Mouse (Mus musculus) lung, embryonic 15.5 days (tissue): Measurements from ENCODE around the gene Rbx1. TPM values are rescaled to one million over a fixed set of nuclear protein-coding genes. Genes with fewer than 3 reads are reported as not detected.

Experiments used
- ATAC-seq: fragments of 200-750 bp; cut with Nextera tagmentation; 2 replicates; pipeline ENCODE4 v1.8.0; 2017; ENCODE audit warnings: moderate number of reproducible peaks, borderline replicate concordance; ENCODE audit not compliant: low FRiP score, low TSS enrichment; ENCODE audit errors: extremely low read depth
- H3K27ac ChIP-seq: fragments of 300-500 bp; sonication (generic); 2 replicates; pipeline ENCODE4 v1.5.1; 2015; ENCODE audit warnings: moderate library complexity, mild to moderate bottlenecking, inconsistent platforms
- H3K27me3 ChIP-seq: fragments of 300-500 bp; sonication (generic); 2 replicates; pipeline ENCODE4 v1.6.1; 2015; ENCODE audit warnings: inconsistent platforms
- H3K36me3 ChIP-seq: fragments of 300-500 bp; sonication (generic); 2 replicates; pipeline ENCODE4 v1.6.1; 2015; ENCODE audit warnings: inconsistent platforms
- H3K4me1 ChIP-seq: fragments of 300-500 bp; sonication (generic); 2 replicates; pipeline ENCODE4 v1.6.1; 2015; ENCODE audit warnings: inconsistent platforms
- H3K4me2 ChIP-seq: fragments of 300-500 bp; sonication (generic); 2 replicates; pipeline ENCODE4 v1.6.1; 2015; ENCODE audit warnings: inconsistent platforms, mild to moderate bottlenecking, moderate library complexity
- H3K4me3 ChIP-seq: fragments of 300-500 bp; sonication (generic); 2 replicates; pipeline ENCODE4 v1.5.1; 2015; ENCODE audit warnings: mild to moderate bottlenecking, inconsistent platforms
- H3K9ac ChIP-seq: fragments of 300-500 bp; sonication (generic); 2 replicates; pipeline ENCODE4 v1.6.1; 2015; ENCODE audit warnings: inconsistent platforms
- H3K9me3 ChIP-seq: fragments of 300-500 bp; sonication (generic); 2 replicates; pipeline ENCODE4 v1.6.1; 2016; ENCODE audit warnings: inconsistent platforms
- WGBS: fragments of 180-500 bp; shearing (Covaris S2); methylation state at CpG from one replicate; pipeline ENCODE4 v1.1.7; 2015; 5-methylcytosine and 5-hydroxymethylcytosine counted together
- polyA plus RNA-seq: library from polyadenylated mRNA; unstranded; fragments of >200 nt; fragmentation: Nextera tagmentation; extraction: Ambion mirVana; gene quantifications from 2 replicates; pipeline ENCODE4 v1.2.1, GENCODE M21; 2015

The Rbx1 gene
- polyA plus RNA-seq, 1 experiment from 2014 or later: 458 TPM

GRCm38 (mm10) chr15:81503466-81503865 lies 37.4 kb downstream of the Rbx1 start:
- WGBS: 84% methylated on average over 2 of the region's 2 CpGs
- no peak overlapping the region for H3K4me3 ChIP-seq
- ATAC-seq: no peak

GRCm38 (mm10) chr15:81503995-81504394 lies 37.9 kb downstream of the Rbx1 start:
- 91% methylated on average over 2 of the region's 2 CpGs for whole genome bisulfite sequencing

More at GRCm38 (mm10) chr15:81503466-81503865, 37.4 kb downstream of the Rbx1 start:
- Histone ChIP-seq H3K36me3 (no peaks in the 10 kb centered on the region), H3K27ac (no peak overlapping the region), H3K4me2 (no peak overlapping the region), H3K4me1 (no peaks in the 10 kb centered on the region), H3K9me3 (no peaks in the 10 kb centered on the region), H3K27me3 (no peaks in the 10 kb centered on the region), H3K9ac (no peak overlapping the region)

GRCm38 (mm10) chr15:81507201-81507600 lies 41.1 kb downstream of the Rbx1 start:
- Histone ChIP-seq H3K9me3 (no peaks in the 10 kb centered on the region), H3K27me3 (no peaks in the 10 kb centered on the region), H3K4me1 (peaks cover 11% of the 10 kb centered on the region; the same call in 1 of the 2 replicates), H3K4me2 (no peak overlapping the region), H3K27ac (no peak overlapping the region), H3K4me3 (no peak overlapping the region), H3K9ac (no peak overlapping the region), H3K36me3 (no peaks in the 10 kb centered on the region)
- ATAC-seq: no peak

More at GRCm38 (mm10) chr15:81503995-81504394, 37.9 kb downstream of the Rbx1 start:
- Histone ChIP-seq H3K27me3 (no peaks in the 10 kb centered on the region), H3K27ac (no peak overlapping the region), H3K36me3 (no peaks in the 10 kb centered on the region), H3K4me1 (no peaks in the 10 kb centered on the region), H3K4me3 (no peak overlapping the region), H3K9ac (no peak overlapping the region), H3K9me3 (no peaks in the 10 kb centered on the region), H3K4me2 (no peak overlapping the region)
- no peak for ATAC-seq

- Histone ChIP-seq H3K9ac (no peak overlapping the region), H3K36me3 (no peaks in the 10 kb centered on the region), H3K4me2 (no peak overlapping the region), H3K4me3 (no peak overlapping the region), H3K4me1 (peaks cover 25% of the 10 kb centered on the region), H3K27ac (0 out of 2 replicates have a peak overlapping the region, but pooled peaks have one; percentile 90), H3K9me3 (no peaks in the 10 kb centered on the region), H3K27me3 (no peaks in the 10 kb centered on the region)
- no peak for ATAC-seq
- 73% methylated on average over 4 of the region's 4 CpGs for WGBS
Measured at GRCm38 (mm10) chr15:81510621-81511020, 44.5 kb downstream of the Rbx1 start.

GRCm38 (mm10) chr15:81511601-81512261 lies 45.6 kb downstream of the Rbx1 start:
- no peaks in the 10 kb centered on the region for H3K36me3 ChIP-seq
- peak overlapping the region; percentile 90 for H3K27ac ChIP-seq
- H3K4me2 ChIP-seq: peak overlapping the region; percentile 60
- peaks cover 25% of the 10 kb centered on the region for H3K4me1 ChIP-seq
- H3K27me3 ChIP-seq: no peaks in the 10 kb centered on the region
- peak overlapping the region; percentile 37 for H3K4me3 ChIP-seq
- H3K9me3 ChIP-seq: no peaks in the 10 kb centered on the region
- 9% methylated on average over 21 of the region's 21 CpGs for WGBS
- H3K9ac ChIP-seq: peak overlapping the region; percentile 29; the same call in 1 of the 2 replicates
- peak; percentile 55 for ATAC-seq

GRCm38 (mm10) chr15:81514111-81514971 lies 48.2 kb downstream of the Rbx1 start:
- ATAC-seq: peak; percentile 86
- Histone ChIP-seq H3K9ac (peak overlapping the region; percentile 35), H3K4me1 (peaks cover 25% of the 10 kb centered on the region), H3K27me3 (no peaks in the 10 kb centered on the region), H3K4me3 (peak overlapping the region; percentile 30), H3K27ac (peak overlapping the region; percentile 60), H3K36me3 (no peaks in the 10 kb centered on the region), H3K9me3 (no peaks in the 10 kb centered on the region), H3K4me2 (peak overlapping the region; percentile 65)
- WGBS: 8% methylated on average over 18 of the region's 18 CpGs

GRCm38 (mm10) chr15:81515221-81515620 lies 49.1 kb downstream of the Rbx1 start:
- Histone ChIP-seq H3K9ac (no peak overlapping the region), H3K9me3 (no peaks in the 10 kb centered on the region), H3K36me3 (no peaks in the 10 kb centered on the region), H3K4me1 (peaks cover 25% of the 10 kb centered on the region), H3K27me3 (no peaks in the 10 kb centered on the region), H3K4me2 (no peak overlapping the region), H3K4me3 (no peak overlapping the region), H3K27ac (no peak overlapping the region)
- ATAC-seq: no peak
- WGBS: 71% methylated on average over 3 of the region's 3 CpGs

- Histone ChIP-seq H3K36me3 (no peaks in the 10 kb centered on the region), H3K9me3 (no peaks in the 10 kb centered on the region), H3K4me2 (no peak overlapping the region), H3K27ac (no peak overlapping the region), H3K4me3 (no peak overlapping the region), H3K9ac (no peak overlapping the region), H3K27me3 (no peaks in the 10 kb centered on the region), H3K4me1 (peaks cover 14% of the 10 kb centered on the region)
- 37% methylated on average over 6 of the region's 6 CpGs for WGBS
- ATAC-seq: no peak
Measured at GRCm38 (mm10) chr15:81518031-81518430, 51.9 kb downstream of the Rbx1 start.

GRCm38 (mm10) chr15:81518761-81519160 lies 52.7 kb downstream of the Rbx1 start:
- Histone ChIP-seq H3K4me3 (no peak overlapping the region), H3K36me3 (no peaks in the 10 kb centered on the region), H3K4me1 (peaks cover 13% of the 10 kb centered on the region), H3K27ac (no peak overlapping the region), H3K4me2 (no peak overlapping the region), H3K9me3 (no peaks in the 10 kb centered on the region), H3K27me3 (no peaks in the 10 kb centered on the region), H3K9ac (no peak overlapping the region)
- 59% methylated on average over 5 of the region's 5 CpGs for WGBS
- no peak for ATAC-seq

GRCm38 (mm10) chr15:81522036-81522751 lies 56.1 kb downstream of the Rbx1 start:
- Histone ChIP-seq H3K4me2 (peak overlapping the region; percentile 98), H3K9me3 (no peaks in the 10 kb centered on the region), H3K4me1 (0 out of 2 replicates have a peak, but pooled peaks cover 8% of the 10 kb centered on the region), H3K27ac (peak overlapping the region; percentile 99), H3K36me3 (no peaks in the 10 kb centered on the region), H3K4me3 (peak overlapping the region; percentile 70), H3K9ac (peak overlapping the region; percentile 73), H3K27me3 (no peaks in the 10 kb centered on the region)
- ATAC-seq: peak; percentile 48
- WGBS: under 1% methylated on average over 38 of the region's 38 CpGs

- H3K9me3 ChIP-seq: no peaks in the 10 kb centered on the region
- H3K4me2 ChIP-seq: peak overlapping the region; percentile 98
- H3K9ac ChIP-seq: peak overlapping the region; percentile 73
- WGBS: under 1% methylated on average over 16 of the region's 16 CpGs
- no peaks in the 10 kb centered on the region for H3K27me3 ChIP-seq
- peak; percentile 75 for ATAC-seq
- peak overlapping the region; percentile 99 for H3K27ac ChIP-seq
- 0 out of 2 replicates have a peak, but pooled peaks cover 8% of the 10 kb centered on the region for H3K4me1 ChIP-seq
- no peaks in the 10 kb centered on the region for H3K36me3 ChIP-seq
- peak overlapping the region; percentile 70 for H3K4me3 ChIP-seq
Measured at GRCm38 (mm10) chr15:81522761-81523168, 56.7 kb downstream of the Rbx1 start.
